Mouse (Mus musculus): ENCODE data around the gene Cyp17a1. TPM values are rescaled to one million over a fixed set of nuclear protein-coding genes. Genes with fewer than 3 reads are reported as not detected.

Gene Cyp17a1
- polyA plus RNA-seq, 1 experiment from 2014 or later: not detected

DNA sequence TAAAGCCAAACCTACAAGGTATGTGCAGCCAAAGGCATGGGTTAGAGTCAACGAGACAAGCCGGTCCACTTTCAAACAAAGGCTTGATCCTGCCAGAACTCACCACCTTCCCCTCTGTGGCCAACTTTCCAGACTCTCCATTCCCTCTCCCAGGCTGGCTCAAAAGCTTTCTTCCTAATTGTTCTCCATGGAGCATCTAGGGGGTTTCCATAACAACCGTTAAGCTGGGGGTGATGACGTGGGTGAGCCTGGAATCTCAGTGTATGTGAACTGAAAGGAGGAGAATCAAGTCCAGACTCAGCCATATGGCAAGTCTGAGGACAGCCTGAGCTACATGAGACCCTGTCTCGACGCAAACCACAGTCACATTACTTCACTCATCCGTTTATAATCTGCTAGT is 7.5 kb downstream of the Cyp17a1 start:
- H3K27ac ChIP-seq (replicated peaks): no peak overlapping the region
- H3K36me3 ChIP-seq: no peaks in the 10 kb centered on the region
- no peaks in the 10 kb centered on the region for H3K9me3 ChIP-seq
- H3K4me1 ChIP-seq (replicated peaks): no peaks in the 10 kb centered on the region
- WGBS: 52% methylated on average over 7 of the region's 7 CpGs
- no peak overlapping the region for H3K4me2 ChIP-seq
- ATAC-seq (ENCODE audit: low FRiP score, low read depth): no peak
- H3K9ac ChIP-seq: no peak overlapping the region
- H3K4me3 ChIP-seq: no peak overlapping the region
- no peaks in the 10 kb centered on the region for H3K27me3 ChIP-seq

DNA sequence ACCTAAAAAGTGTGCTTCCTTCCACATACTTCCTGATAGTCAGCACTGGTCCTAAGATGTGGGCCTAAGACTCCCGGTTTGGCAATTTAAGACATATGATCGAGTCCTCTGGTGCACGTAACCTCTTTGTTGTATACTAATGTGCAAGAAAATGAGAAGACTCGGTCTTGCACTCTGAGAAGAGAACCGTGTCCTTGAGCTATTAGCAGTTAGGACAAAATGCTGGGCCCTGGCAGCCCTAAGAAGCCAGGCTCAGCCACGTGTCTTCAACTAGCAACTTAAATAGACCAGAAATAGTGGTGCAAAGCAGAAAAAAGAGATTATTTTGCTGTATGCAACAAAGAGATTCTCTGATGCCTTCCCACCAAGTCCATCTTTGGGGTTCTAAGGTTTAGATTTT is 10.2 kb downstream of the Cyp17a1 start:
- Histone ChIP-seq H3K9ac (no peak overlapping the region), H3K4me1 (replicated peaks) (no peaks in the 10 kb centered on the region), H3K9me3 (no peaks in the 10 kb centered on the region), H3K27ac (replicated peaks) (no peak overlapping the region), H3K36me3 (no peaks in the 10 kb centered on the region), H3K27me3 (no peaks in the 10 kb centered on the region), H3K4me2 (no peak overlapping the region), H3K4me3 (no peak overlapping the region)
- WGBS: 77% methylated on average over 6 of the region's 6 CpGs
- ATAC-seq (ENCODE audit: low FRiP score, low read depth): no peak

DNA sequence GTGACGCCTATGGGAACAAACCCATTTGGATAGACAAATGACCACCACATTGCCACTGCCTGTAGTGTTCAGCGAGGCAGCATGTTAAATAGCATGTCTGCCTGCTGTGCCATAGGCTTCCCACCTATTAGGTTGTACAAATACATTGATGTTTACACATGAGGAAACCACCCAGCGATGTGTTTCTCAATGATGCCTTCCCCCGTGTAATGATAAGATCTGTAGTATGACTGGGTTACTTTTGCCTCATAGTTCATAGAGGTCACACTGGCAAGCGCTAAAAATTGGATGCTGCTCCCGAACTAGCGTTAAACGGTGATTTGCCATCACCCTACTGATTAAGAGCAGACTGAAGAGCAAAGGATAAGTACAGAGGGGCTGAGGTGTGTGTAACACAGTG is 10.8 kb downstream of the Cyp17a1 start:
- 81% methylated on average over 8 of the region's 8 CpGs for WGBS

GRCm38 (mm10) chr19:46661511-46661910 is 11.5 kb downstream of the Cyp17a1 start:
- H3K4me1 ChIP-seq (replicated peaks): no peaks in the 10 kb centered on the region
- H3K4me3 ChIP-seq: no peak overlapping the region
- peaks cover 5% of the 10 kb centered on the region; the same call in 1 of the 2 replicates for H3K36me3 ChIP-seq
- ATAC-seq (ENCODE audit: low FRiP score, low read depth): no peak
- H3K27me3 ChIP-seq: no peaks in the 10 kb centered on the region
- H3K9ac ChIP-seq: no peak overlapping the region
- no peaks in the 10 kb centered on the region for H3K9me3 ChIP-seq
- H3K4me2 ChIP-seq: no peak overlapping the region
- WGBS: 65% methylated on average over 4 of the region's 4 CpGs
- H3K27ac ChIP-seq (replicated peaks): no peak overlapping the region

More for the DNA sequence above, 10.8 kb downstream of the Cyp17a1 start:
- H3K9ac ChIP-seq: no peak overlapping the region
- H3K4me2 ChIP-seq: no peak overlapping the region
- H3K27ac ChIP-seq (replicated peaks): no peak overlapping the region
- no peak overlapping the region for H3K4me3 ChIP-seq
- H3K27me3 ChIP-seq: no peaks in the 10 kb centered on the region
- H3K36me3 ChIP-seq: no peaks in the 10 kb centered on the region
- no peaks in the 10 kb centered on the region for H3K4me1 ChIP-seq (replicated peaks)
- H3K9me3 ChIP-seq: no peaks in the 10 kb centered on the region
- ATAC-seq (ENCODE audit: low FRiP score, low read depth): no peak

DNA sequence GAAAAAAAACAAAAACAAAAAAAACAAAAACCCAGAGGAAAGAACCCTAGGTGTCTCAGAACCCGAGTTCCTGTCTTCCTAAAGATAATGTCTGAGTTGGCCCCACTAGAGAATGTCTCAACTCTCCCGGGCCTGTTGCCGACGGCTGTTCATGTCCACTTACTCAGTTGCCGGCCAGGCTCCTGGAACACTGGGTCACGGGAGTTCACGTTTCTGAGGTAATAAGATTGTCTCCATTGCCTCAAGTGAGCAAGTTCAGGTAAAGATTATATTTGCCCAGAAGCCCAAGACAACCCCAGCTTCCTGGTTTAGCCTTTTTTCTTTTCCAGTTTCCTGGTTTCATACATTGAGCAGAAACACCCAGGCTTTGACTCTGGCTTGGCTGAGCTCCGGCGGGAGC is 14.1 kb downstream of the Cyp17a1 start:
- ATAC-seq (ENCODE audit: low FRiP score, low read depth): no peak
- no peak overlapping the region for H3K4me3 ChIP-seq
- H3K4me1 ChIP-seq (replicated peaks): no peaks in the 10 kb centered on the region
- no peak overlapping the region for H3K4me2 ChIP-seq
- H3K36me3 ChIP-seq: peaks cover 28% of the 10 kb centered on the region
- H3K9me3 ChIP-seq: no peaks in the 10 kb centered on the region
- no peaks in the 10 kb centered on the region for H3K27me3 ChIP-seq
- WGBS: 86% methylated on average over 9 of the region's 9 CpGs
- no peak overlapping the region for H3K27ac ChIP-seq (replicated peaks)
- H3K9ac ChIP-seq: no peak overlapping the region

DNA sequence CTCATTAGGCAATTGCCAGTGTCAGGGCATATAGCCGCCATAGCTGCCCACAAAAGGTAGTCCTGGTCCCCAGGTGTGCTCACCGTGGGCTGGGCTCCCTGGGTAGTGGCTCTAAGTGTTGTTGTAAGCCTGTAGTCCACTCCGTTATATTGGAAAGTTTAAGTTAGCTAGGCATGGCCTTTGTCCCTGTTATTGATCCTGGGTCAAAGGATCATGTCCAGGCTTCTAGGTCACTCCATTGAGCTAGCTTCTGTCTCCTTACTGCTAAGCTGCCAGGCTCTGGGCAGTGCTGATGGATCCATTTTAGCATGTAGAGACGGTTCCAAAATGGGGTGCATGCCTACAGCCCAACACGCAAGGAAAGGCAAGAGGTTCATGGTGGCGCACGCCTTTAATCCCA is 14.6 kb downstream of the Cyp17a1 start:
- no peak overlapping the region for H3K4me3 ChIP-seq
- H3K27me3 ChIP-seq: no peaks in the 10 kb centered on the region
- no peak for ATAC-seq (ENCODE audit: low FRiP score, low read depth)
- H3K4me1 ChIP-seq (replicated peaks): no peaks in the 10 kb centered on the region
- peaks cover 33% of the 10 kb centered on the region for H3K36me3 ChIP-seq
- no peak overlapping the region for H3K4me2 ChIP-seq
- H3K9me3 ChIP-seq: no peaks in the 10 kb centered on the region
- H3K9ac ChIP-seq: no peak overlapping the region
- 97% methylated on average over 7 of the region's 7 CpGs for WGBS
- H3K27ac ChIP-seq (replicated peaks): no peak overlapping the region

DNA sequence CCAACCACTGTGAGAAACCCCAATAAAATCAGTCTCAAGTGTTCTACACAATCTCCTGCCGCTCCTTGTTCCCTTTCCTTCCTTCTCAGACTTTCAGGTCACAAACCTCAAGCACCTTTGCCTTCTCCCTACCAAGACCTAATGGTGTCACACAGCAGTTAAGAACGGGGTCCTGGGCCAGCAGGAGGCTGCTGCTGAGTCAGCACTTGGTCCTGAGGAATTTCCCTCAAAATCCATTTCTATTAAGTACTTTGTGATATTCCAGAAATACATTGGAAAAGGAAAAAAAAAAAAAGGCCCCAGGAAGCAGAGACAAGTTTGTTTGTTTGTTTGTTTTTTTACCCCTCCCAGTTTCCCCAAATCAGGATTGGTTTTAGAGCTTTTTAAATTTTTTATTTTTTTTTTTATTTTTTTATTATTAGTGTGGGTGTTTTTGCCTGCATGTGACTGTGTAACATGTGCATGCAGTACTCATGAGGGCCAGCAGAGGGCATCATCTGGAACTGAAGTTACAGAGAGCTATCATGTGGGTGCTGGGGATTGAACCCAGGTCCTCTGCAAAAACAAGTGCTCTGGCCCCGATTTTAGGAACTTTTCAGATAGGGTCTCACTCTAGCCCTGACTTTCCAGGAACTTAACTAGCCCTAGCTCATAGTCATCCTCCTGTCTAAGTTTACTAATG is 15.5 kb downstream of the Cyp17a1 start:
- H3K36me3 ChIP-seq: peaks cover 39% of the 10 kb centered on the region
- no peak overlapping the region for H3K27ac ChIP-seq (replicated peaks)
- ATAC-seq (ENCODE audit: low FRiP score, low read depth): no peak
- no peak overlapping the region for H3K9ac ChIP-seq
- 90% methylated on average over 3 of the region's 3 CpGs for WGBS
- no peaks in the 10 kb centered on the region for H3K27me3 ChIP-seq
- H3K4me1 ChIP-seq (replicated peaks): no peaks in the 10 kb centered on the region
- H3K4me3 ChIP-seq: no peak overlapping the region
- no peaks in the 10 kb centered on the region for H3K9me3 ChIP-seq
- no peak overlapping the region for H3K4me2 ChIP-seq

DNA sequence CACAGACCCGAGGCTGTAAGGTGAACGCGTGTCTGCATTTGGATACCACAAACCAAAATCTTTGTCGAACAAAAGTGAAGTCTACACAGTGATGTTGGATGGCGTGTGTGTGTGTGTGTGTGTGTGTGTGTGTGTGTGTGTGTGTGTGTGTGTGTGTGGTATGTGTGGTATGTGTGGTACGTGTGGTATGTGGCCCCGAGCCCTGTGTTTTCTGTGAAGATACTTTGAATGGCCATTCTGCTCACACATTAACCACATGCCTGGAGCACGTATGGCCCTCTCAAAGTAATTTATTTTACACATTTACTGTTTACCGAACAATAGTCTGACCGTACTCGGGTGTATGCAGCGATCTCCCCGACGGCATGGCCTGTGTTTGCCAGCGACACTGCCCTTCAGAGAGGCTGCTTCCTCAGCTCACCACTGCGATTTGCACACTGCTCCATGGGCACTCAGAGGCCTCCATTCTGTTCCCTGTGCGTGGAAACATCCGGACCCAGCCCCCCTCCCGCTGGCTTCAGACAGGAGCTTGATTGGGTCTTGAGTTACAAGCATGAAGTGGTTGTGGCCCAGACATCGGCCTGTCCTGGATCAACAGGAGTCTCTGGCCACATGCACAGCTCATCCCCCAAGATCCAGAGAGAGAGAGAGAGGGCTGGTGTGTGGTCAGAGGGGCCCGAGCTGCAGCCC is 16.7 kb downstream of the Cyp17a1 start:
- H3K27me3 ChIP-seq: no peaks in the 10 kb centered on the region
- no peaks in the 10 kb centered on the region for H3K9me3 ChIP-seq
- H3K27ac ChIP-seq (replicated peaks): no peak overlapping the region
- H3K9ac ChIP-seq: no peak overlapping the region
- H3K4me3 ChIP-seq: no peak overlapping the region
- no peak for ATAC-seq (ENCODE audit: low FRiP score, low read depth)
- no peaks in the 10 kb centered on the region for H3K4me1 ChIP-seq (replicated peaks)
- WGBS: 96% methylated on average over 21 of the region's 21 CpGs
- no peak overlapping the region for H3K4me2 ChIP-seq
- peaks cover 41% of the 10 kb centered on the region for H3K36me3 ChIP-seq

DNA sequence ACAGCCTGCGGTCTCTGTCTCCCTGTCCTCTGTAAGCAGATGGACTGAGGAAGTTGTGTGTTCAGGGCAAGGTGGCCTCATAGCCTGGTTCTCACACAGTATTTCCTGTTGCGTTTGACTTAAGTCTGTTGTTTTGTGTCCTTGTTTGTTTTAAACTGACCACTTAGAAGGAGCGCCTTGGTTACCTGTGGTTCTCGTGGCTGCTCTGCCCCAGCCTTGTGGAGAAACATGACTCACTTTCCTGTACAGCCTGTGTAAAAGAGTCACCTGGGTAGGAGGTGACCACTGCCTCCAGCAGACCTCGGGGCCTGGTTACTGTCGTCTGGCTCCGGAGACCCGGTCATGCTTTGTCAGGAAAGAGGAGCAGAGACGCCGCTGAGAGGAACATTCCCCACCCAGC is 17.3 kb downstream of the Cyp17a1 start:
- 95% methylated on average over 10 of the region's 10 CpGs for WGBS
- Histone ChIP-seq H3K9me3 (no peaks in the 10 kb centered on the region), H3K4me1 (replicated peaks) (no peaks in the 10 kb centered on the region), H3K27ac (replicated peaks) (no peak overlapping the region), H3K36me3 (peaks cover 41% of the 10 kb centered on the region), H3K4me2 (no peak overlapping the region), H3K4me3 (no peak overlapping the region), H3K9ac (no peak overlapping the region), H3K27me3 (no peaks in the 10 kb centered on the region)
- no peak for ATAC-seq (ENCODE audit: low FRiP score, low read depth)

GRCm38 (mm10) chr19:46653616-46654235 is 19.2 kb downstream of the Cyp17a1 start:
- Histone ChIP-seq H3K9me3 (no peaks in the 10 kb centered on the region), H3K36me3 (peaks cover 41% of the 10 kb centered on the region), H3K9ac (no peak overlapping the region), H3K4me1 (replicated peaks) (no peaks in the 10 kb centered on the region), H3K4me3 (no peak overlapping the region), H3K27me3 (no peaks in the 10 kb centered on the region), H3K4me2 (no peak overlapping the region), H3K27ac (replicated peaks) (no peak overlapping the region)
- ATAC-seq (ENCODE audit: low FRiP score, low read depth): no peak
- 91% methylated on average over 11 of the region's 14 CpGs for WGBS

DNA sequence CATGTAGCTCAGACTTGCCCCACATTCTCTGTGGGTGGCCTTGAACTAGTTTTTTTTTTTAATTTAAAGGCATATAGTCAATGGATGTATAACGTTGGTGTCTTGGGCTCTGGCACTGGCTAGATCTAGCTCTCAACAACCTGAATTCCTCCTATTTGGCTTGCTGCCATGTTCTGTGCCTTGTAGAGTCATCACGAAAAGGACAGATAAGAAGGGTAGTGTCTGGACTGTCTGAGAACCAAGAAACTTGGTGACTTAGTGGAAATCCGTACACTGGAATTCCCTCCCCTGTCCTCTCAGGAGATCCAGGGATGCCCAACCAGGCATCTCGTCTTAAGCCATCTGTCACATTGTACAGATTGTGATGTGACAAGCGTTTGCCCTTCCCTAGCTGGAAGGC is 19.8 kb downstream of the Cyp17a1 start:
- Histone ChIP-seq H3K27me3 (no peaks in the 10 kb centered on the region), H3K4me2 (no peak overlapping the region), H3K4me1 (replicated peaks) (no peaks in the 10 kb centered on the region), H3K36me3 (peaks cover 41% of the 10 kb centered on the region), H3K27ac (replicated peaks) (no peak overlapping the region), H3K9me3 (no peaks in the 10 kb centered on the region), H3K9ac (no peak overlapping the region), H3K4me3 (no peak overlapping the region)
- 84% methylated on average over 5 of the region's 5 CpGs for WGBS
- no peak for ATAC-seq (ENCODE audit: low FRiP score, low read depth)

- ATAC-seq (ENCODE audit: low FRiP score, low read depth): no peak
- Histone ChIP-seq H3K9me3 (no peaks in the 10 kb centered on the region), H3K4me2 (no peak overlapping the region), H3K27ac (replicated peaks) (no peak overlapping the region), H3K36me3 (peaks cover 10% of the 10 kb centered on the region), H3K27me3 (no peaks in the 10 kb centered on the region), H3K9ac (no peak overlapping the region), H3K4me3 (no peak overlapping the region), H3K4me1 (replicated peaks) (peaks cover 30% of the 10 kb centered on the region)
- 96% methylated on average over 14 of the region's 14 CpGs for WGBS
Measured at GRCm38 (mm10) chr19:46648565-46648964, 24.4 kb downstream of the Cyp17a1 start.
